Mouse (Mus musculus) limb, embryonic 15.5 days (tissue): ENCODE results near the gene Hbb-bt. TPM values are rescaled to one million over a fixed set of nuclear protein-coding genes. Genes with fewer than 3 reads are reported as not detected.
"Not testable (repeated sequence)": the region's sequence is repeated elsewhere in the genome, so short reads cannot be mapped to it uniquely, and the experiment has no call there.

Source experiments
- ATAC-seq: fragments of 200-750 bp; cut with Nextera tagmentation; 2 replicates; pipeline ENCODE4 v1.8.0; 2017; ENCODE audit warnings: low read depth, moderate TSS enrichment; ENCODE audit not compliant: insufficient number of reproducible peaks, low FRiP score, low TSS enrichment
- H3K27ac ChIP-seq: fragments of 300-500 bp; sonication (generic); 2 replicates; pipeline ENCODE4 v1.5.1; 2015; ENCODE audit warnings: moderate library complexity, mild to moderate bottlenecking, inconsistent platforms
- H3K27me3 ChIP-seq: fragments of 300-500 bp; sonication (generic); 2 replicates; pipeline ENCODE4 v1.6.1; 2015; ENCODE audit warnings: inconsistent platforms
- H3K36me3 ChIP-seq: fragments of 300-500 bp; sonication (generic); 2 replicates; pipeline ENCODE4 v1.6.1; 2015; ENCODE audit warnings: inconsistent platforms
- H3K4me1 ChIP-seq: fragments of 300-500 bp; sonication (generic); 2 replicates; pipeline ENCODE4 v1.6.1; 2015; ENCODE audit warnings: inconsistent platforms
- H3K4me2 ChIP-seq: fragments of 300-500 bp; sonication (generic); 2 replicates; pipeline ENCODE4 v1.6.1; 2015; ENCODE audit warnings: mild to moderate bottlenecking, inconsistent platforms
- H3K4me3 ChIP-seq: fragments of 300-500 bp; sonication (generic); 2 replicates; pipeline ENCODE4 v1.5.1; 2015; ENCODE audit warnings: mild to moderate bottlenecking, inconsistent platforms
- H3K9ac ChIP-seq: fragments of 300-500 bp; sonication (generic); 2 replicates; pipeline ENCODE4 v1.6.1; 2015; ENCODE audit warnings: inconsistent platforms
- H3K9me3 ChIP-seq: fragments of 300-500 bp; sonication (generic); 2 replicates; pipeline ENCODE4 v1.6.1; 2016; ENCODE audit warnings: inconsistent platforms
- WGBS: fragments of 180-500 bp; shearing (Covaris S2); methylation state at CpG from one replicate; pipeline ENCODE4 v1.1.7; 2015; 5-methylcytosine and 5-hydroxymethylcytosine counted together
- polyA plus RNA-seq: library from polyadenylated mRNA; unstranded; fragments of >200 nt; fragmentation: Nextera tagmentation; extraction: Ambion mirVana; gene quantifications from 2 replicates; pipeline ENCODE4 v1.2.1, GENCODE M21; 2015

Hbb-bt gene
- 3,412 and 3,951 TPM in 2 replicates for polyA plus RNA-seq

DNA sequence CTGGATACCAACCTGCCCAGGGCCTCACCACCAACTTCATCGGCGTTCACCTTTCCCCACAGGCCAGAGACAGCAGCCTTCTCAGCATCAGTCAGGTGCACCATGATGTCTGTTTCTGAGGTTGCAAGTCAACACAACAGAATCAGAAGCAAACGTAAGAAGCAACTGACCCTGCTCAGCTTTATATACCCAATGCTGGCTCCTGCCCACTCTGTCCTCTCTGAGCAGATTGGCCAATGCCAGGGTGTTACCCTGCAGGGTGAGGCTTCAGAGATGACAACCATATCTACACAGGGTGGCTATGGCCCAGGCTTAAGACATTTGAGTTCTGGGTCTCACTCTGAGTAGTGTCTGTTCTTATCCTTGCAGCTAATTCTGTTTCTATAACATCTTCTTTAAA, at the start of gene Hbb-bt:
Gene Hbb-bt (minus strand): TSS at position 231 of the 400 bp plus-strand sequence.
- ATAC-seq = no peak

GRCm38 (mm10) chr7:103861531-103861930, 47.7 kb upstream of the Hbb-bt start:
- ATAC-seq = no peak
- H3K9ac ChIP-seq = no peak overlapping the region
- 70% methylated on average over 3 of the region's 3 CpGs for WGBS
- H3K4me1 ChIP-seq = no peaks in the 10 kb centered on the region
- H3K4me2 ChIP-seq = no peak overlapping the region
- no peaks in the 10 kb centered on the region for H3K27me3 ChIP-seq
- H3K27ac ChIP-seq = no peak overlapping the region
- H3K36me3 ChIP-seq = no peaks in the 10 kb centered on the region
- no peaks in the 10 kb centered on the region for H3K9me3 ChIP-seq
- H3K4me3 ChIP-seq = no peak overlapping the region

More for the DNA sequence above, at the start of gene Hbb-bt:
- no peak within 1 kb of the TSS for H3K4me2 ChIP-seq
- H3K4me1 ChIP-seq = no peaks in the 10 kb centered on the region
- H3K4me3 ChIP-seq = no peak within 1 kb of the TSS
- H3K27me3 ChIP-seq = no peaks in the 10 kb centered on the region
- no peak within 1 kb of the TSS for H3K9ac ChIP-seq
- no peak within 1 kb of the TSS for H3K27ac ChIP-seq
- no peaks in the 10 kb centered on the region for H3K9me3 ChIP-seq
- H3K36me3 ChIP-seq = no peaks in the 10 kb centered on the region
- 79% methylated on average over 3 of the region's 3 CpGs for WGBS

DNA sequence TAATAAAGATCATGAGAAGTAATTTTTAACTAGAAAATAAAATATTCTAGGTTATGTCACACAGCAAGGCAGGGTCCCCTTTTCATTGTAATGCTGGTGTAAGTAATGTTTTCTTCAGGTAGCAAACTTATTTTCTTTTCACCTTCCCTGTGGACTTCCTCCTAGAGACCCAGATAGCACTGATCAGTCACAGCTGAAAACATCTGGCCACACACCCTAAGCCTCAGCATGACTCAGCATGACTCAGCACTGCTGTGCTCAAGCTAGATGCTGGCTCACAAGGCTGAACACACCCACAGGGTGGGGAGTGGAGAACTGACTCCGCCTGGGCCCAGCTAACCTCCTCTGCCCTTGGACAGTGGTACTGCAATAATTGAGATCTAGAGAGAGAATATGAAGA, 47.1 kb upstream of the Hbb-bt start:
- H3K4me3 ChIP-seq = no peak overlapping the region
- ATAC-seq = no peak
- no peaks in the 10 kb centered on the region for H3K36me3 ChIP-seq
- no peaks in the 10 kb centered on the region for H3K4me1 ChIP-seq
- no peaks in the 10 kb centered on the region for H3K27me3 ChIP-seq
- H3K9ac ChIP-seq = no peak overlapping the region
- WGBS = 47% methylated on average over 1 of the region's 1 CpGs
- no peak overlapping the region for H3K27ac ChIP-seq
- no peaks in the 10 kb centered on the region for H3K9me3 ChIP-seq
- H3K4me2 ChIP-seq = no peak overlapping the region

DNA sequence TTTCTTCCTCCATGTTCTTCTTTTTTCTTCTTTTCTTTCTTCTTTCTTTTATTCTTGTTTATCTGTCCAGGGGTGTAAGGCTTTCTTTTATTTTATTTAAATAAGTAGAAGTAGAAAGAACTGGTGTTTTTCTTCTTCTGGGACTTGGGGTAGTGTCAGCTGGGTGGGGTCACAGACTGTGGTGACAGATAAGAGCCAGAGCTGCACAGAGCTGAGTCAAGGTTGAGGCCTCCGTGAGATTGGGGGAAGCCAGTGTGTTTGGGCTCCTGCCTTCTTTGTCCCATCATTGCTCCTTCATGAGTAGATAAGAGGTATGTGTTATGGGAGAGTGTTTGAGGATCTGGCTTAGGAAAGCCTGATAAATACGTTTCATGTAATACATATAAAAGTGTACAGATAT, 45.3 kb upstream of the Hbb-bt start:
- no peak overlapping the region for H3K4me2 ChIP-seq
- H3K27ac ChIP-seq = no peak overlapping the region
- no peaks in the 10 kb centered on the region for H3K27me3 ChIP-seq
- H3K9ac ChIP-seq = no peak overlapping the region
- H3K9me3 ChIP-seq = no peaks in the 10 kb centered on the region
- no peak overlapping the region for H3K4me3 ChIP-seq
- no peaks in the 10 kb centered on the region for H3K36me3 ChIP-seq
- H3K4me1 ChIP-seq = no peaks in the 10 kb centered on the region
- 58% methylated on average over 2 of the region's 2 CpGs for WGBS
- ATAC-seq = no peak

GRCm38 (mm10) chr7:103854669-103855068, 40.9 kb upstream of the Hbb-bt start:
- WGBS = 72% methylated on average over 1 of the region's 1 CpGs

DNA sequence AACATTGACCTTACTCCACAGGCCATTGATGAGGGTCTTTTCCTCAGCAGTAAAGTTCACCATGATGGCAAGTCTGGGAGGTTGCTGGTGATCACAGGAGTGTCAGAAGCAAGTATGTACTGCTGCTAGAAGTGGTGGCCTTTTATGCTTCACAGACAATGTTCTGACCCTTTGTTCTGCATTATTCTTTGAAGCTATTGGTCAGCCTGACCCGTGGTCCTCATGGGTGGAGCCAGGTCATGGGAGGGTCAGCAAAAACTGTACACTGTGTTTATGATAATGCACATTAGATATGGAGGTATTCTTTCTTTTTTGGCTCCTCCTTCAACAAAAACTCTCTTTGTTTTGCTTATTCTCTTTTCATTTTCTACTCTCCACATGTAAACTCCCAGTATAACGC, 39.3 kb upstream of the Hbb-bt start, which contains the start of gene Hbb-y:
Gene Hbb-y (minus strand): TSS at position 127 of the 400 bp plus-strand sequence.
- no peaks in the 10 kb centered on the region for H3K4me1 ChIP-seq
- no peak for ATAC-seq
- no peak within 1 kb of the TSS for H3K27ac ChIP-seq
- H3K4me2 ChIP-seq = no peak within 1 kb of the TSS
- H3K4me3 ChIP-seq = no peak within 1 kb of the TSS
- H3K27me3 ChIP-seq = no peaks in the 10 kb centered on the region
- no peaks in the 10 kb centered on the region for H3K36me3 ChIP-seq
- WGBS = 64% methylated on average over 2 of the region's 2 CpGs
- no peaks in the 10 kb centered on the region for H3K9me3 ChIP-seq
- no peak within 1 kb of the TSS for H3K9ac ChIP-seq

More at GRCm38 (mm10) chr7:103854669-103855068, 40.9 kb upstream of the Hbb-bt start:
- Histone ChIP-seq H3K9me3 (no peaks in the 10 kb centered on the region), H3K4me3 (no peak overlapping the region), H3K27ac (no peak overlapping the region), H3K4me2 (no peak overlapping the region), H3K9ac (no peak overlapping the region), H3K4me1 (no peaks in the 10 kb centered on the region), H3K36me3 (no peaks in the 10 kb centered on the region), H3K27me3 (no peaks in the 10 kb centered on the region)
- no peak for ATAC-seq

- H3K27me3 ChIP-seq = no peaks in the 10 kb centered on the region
- no peak overlapping the region for H3K4me3 ChIP-seq
- H3K9me3 ChIP-seq = no peaks in the 10 kb centered on the region
- no peak overlapping the region for H3K4me2 ChIP-seq
- no peaks in the 10 kb centered on the region for H3K4me1 ChIP-seq
- H3K27ac ChIP-seq = no peak overlapping the region
- H3K36me3 ChIP-seq = no peaks in the 10 kb centered on the region
- H3K9ac ChIP-seq = no peak overlapping the region
- no peak for ATAC-seq
- 56% methylated on average over 2 of the region's 2 CpGs for WGBS
Observed at GRCm38 (mm10) chr7:103844525-103845325, 30.9 kb upstream of the Hbb-bt start.

DNA sequence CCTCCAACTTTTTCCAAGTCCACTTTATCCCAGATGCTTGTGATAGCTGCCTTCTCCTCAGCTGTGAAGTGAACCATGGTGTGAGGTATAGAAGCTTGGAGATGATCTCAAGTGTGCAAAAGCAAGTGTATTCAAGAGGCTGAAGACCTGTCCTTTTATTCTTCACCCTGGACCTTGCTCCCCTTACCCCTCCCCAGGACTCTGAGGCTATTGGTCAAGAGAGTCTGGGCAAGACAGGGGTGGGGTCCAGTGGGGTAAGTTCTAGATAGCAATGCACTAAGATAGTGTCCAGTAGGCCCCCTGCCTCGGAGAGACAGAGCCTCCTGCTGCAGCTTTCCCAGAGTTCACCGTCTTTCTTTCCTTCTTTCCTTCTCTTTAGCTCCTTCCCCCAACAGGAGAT, 29.2 kb upstream of the Hbb-bt start, which contains the start of gene Hbb-bh1:
Gene Hbb-bh1 (minus strand): TSS at position 131 of the 400 bp plus-strand sequence.
- Histone ChIP-seq H3K27ac (no peak within 1 kb of the TSS), H3K4me2 (no peak within 1 kb of the TSS), H3K4me3 (no peak within 1 kb of the TSS), H3K27me3 (no peaks in the 10 kb centered on the region), H3K9me3 (no peaks in the 10 kb centered on the region), H3K9ac (no peak within 1 kb of the TSS), H3K36me3 (no peaks in the 10 kb centered on the region), H3K4me1 (no peaks in the 10 kb centered on the region)
- 88% methylated on average over 2 of the region's 2 CpGs for WGBS
- ATAC-seq = no peak

- ATAC-seq = no peak
- Histone ChIP-seq H3K27me3 (no peaks in the 10 kb centered on the region), H3K9ac (no peak within 1 kb of the TSS), H3K4me1 (no peaks in the 10 kb centered on the region), H3K9me3 (no peaks in the 10 kb centered on the region), H3K4me3 (no peak within 1 kb of the TSS), H3K27ac (no peak within 1 kb of the TSS), H3K4me2 (no peak within 1 kb of the TSS), H3K36me3 (no peaks in the 10 kb centered on the region)
- WGBS = 69% methylated on average over 3 of the region's 3 CpGs
Observed at GRCm38 (mm10) chr7:103840268-103840667, 26.5 kb upstream of the Hbb-bt start, which contains the start of gene Hbb-bh2. TSS of gene Hbb-bh2 (minus strand) at chr7:103840520.

DNA sequence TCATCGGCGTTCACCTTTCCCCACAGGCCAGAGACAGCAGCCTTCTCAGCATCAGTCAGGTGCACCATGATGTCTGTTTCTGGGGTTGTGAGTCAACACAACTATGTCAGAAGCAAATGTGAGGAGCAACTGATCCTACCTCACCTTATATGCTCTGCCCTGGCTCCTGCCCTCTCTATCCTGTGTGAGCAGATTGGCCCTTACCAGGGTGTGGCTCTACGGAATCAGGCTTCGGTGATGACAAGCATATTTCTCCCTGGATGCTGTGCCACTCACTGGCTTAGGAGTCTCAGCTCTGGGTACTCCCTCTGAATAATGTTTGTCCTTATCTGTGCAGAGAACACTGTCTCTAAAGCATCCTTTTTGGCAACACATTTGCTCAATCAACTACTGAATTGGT, 14.0 kb upstream of the Hbb-bt start, which contains the start of gene Hbb-bs:
Gene Hbb-bs (minus strand): TSS at position 289 of the 400 bp plus-strand sequence.
- H3K36me3 ChIP-seq = no peaks in the 10 kb centered on the region
- no peak within 1 kb of the TSS for H3K27ac ChIP-seq
- ATAC-seq = no peak
- H3K27me3 ChIP-seq = no peaks in the 10 kb centered on the region
- no peaks in the 10 kb centered on the region for H3K4me1 ChIP-seq
- no peak within 1 kb of the TSS for H3K9ac ChIP-seq
- H3K9me3 ChIP-seq = no peaks in the 10 kb centered on the region
- H3K4me2 ChIP-seq = no peak within 1 kb of the TSS
- 89% methylated on average over 4 of the region's 4 CpGs for WGBS
- no peak within 1 kb of the TSS for H3K4me3 ChIP-seq

GRCm38 (mm10) chr7:103827139-103827538, 13.3 kb upstream of the Hbb-bt start:
- ATAC-seq, H3K9ac ChIP-seq, H3K4me1 ChIP-seq, H3K36me3 ChIP-seq, H3K27ac ChIP-seq, H3K4me3 ChIP-seq, H3K4me2 ChIP-seq, H3K27me3 ChIP-seq, H3K9me3 ChIP-seq: not testable (repeated sequence)
- WGBS = no CpG with 5 or more reads among the region's 2 CpGs

DNA sequence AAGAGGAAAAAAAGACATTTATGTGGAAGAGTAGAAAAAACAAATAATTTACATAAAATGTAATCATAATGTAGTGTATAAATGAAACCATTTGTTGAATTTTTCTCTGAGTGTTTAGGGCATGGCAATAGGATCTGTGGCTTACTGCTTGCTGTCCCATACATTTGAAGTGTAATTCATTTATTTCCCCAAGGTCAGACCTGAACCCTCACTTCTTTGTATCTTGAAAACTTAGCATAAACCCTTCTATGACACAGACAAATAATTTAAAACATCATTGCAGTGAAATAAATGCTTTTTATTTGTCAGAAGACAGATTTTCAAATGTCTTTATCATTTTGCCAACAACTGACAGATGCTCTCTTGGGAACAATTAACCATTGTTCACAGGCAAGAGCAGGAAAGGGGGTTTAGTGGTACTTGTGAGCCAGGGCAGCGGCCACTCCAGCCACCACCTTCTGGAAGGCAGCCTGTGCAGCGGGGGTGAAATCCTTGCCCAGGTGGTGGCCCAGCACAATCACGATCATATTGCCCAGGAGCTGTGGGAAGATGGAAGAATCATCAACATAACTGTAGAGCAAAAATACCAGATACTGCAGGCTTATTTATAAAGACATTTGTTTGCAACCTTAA, 12.6 kb upstream of the Hbb-bt start:
- WGBS = 61% methylated on average over 3 of the region's 3 CpGs
- Histone ChIP-seq H3K4me1 (no peaks in the 10 kb centered on the region), H3K27me3 (no peaks in the 10 kb centered on the region), H3K36me3 (no peaks in the 10 kb centered on the region), H3K4me3 (no peak overlapping the region), H3K9ac (no peak overlapping the region), H3K27ac (no peak overlapping the region), H3K9me3 (no peaks in the 10 kb centered on the region), H3K4me2 (no peak overlapping the region)
- ATAC-seq = no peak
